9 mouse cellular contexts compared by ENCODE assay signal in genomic region chr12:16874086-16874485, GRCm38 (mm10). TPM values are rescaled to one million over a fixed set of nuclear protein-coding genes. Genes with fewer than 3 reads are reported as not detected.
DNase-seq lines count a peak whose midpoint lies in the region.
"Had no signal": no experiment of that assay in that cellular context is flagged by ENCODE, and none has a peak within 500 bp of the region (broad histone marks: within the 10 kb centered on the region; RNA-seq: fewer than 3 reads in every experiment).

No protein-coding gene starts in this region.

- DNase-seq in heart, adult 9 months (ENCODE audit: low spot score in 2 of 2): peak; percentile 60 to 66
- no peak for DNase-seq in heart, embryonic 10.5 days (ENCODE audit: low spot score)
- peak; percentile 80 for DNase-seq in adrenal gland, postnatal 14 days
- DNase-seq in heart, postnatal 25 days (ENCODE audit: low spot score): peak; percentile 33
- DNase-seq in natural killer cell, adult 2 months (ENCODE audit: low spot score in 2 of 2): peak; percentile 11
- DNase-seq in right cerebral cortex, adult 18-20 months: no peak
- DNase-seq in ovary, postnatal 36 days (ENCODE audit: low spot score): no peak
- no peak for DNase-seq in embryo, embryonic 10 days (ENCODE audit: low spot score)
- DNase-seq: liver, embryonic 13.5 days had no signal

- peaks cover 72% of the 10 kb centered on the region for H3K4me1 ChIP-seq in heart, embryonic 10.5 days

- intact Hi-C loops in heart, postnatal 25 days (cut with DNase I): no loop called here

- no peaks in the 10 kb centered on the region for H3K9me3 ChIP-seq in heart, embryonic 10.5 days
- H3K9me3 ChIP-seq: liver, embryonic 13.5 days had no signal

- no peaks in the 10 kb centered on the region for H3K27me3 ChIP-seq in heart, embryonic 10.5 days (ENCODE audit: insufficient read depth, poor library complexity, severe bottlenecking)
- H3K27me3 ChIP-seq: liver, embryonic 13.5 days had no signal

- no peaks in the 10 kb centered on the region for H3K36me3 ChIP-seq in heart, embryonic 10.5 days
- H3K36me3 ChIP-seq: liver, embryonic 13.5 days had no signal

- no peak overlapping the region; the same call in 1 of the 2 replicates for H3K27ac ChIP-seq in heart, embryonic 10.5 days
- H3K27ac ChIP-seq: liver, embryonic 13.5 days had no signal

- WGBS in heart, embryonic 10.5 days: 46% methylated on average over 2 of the region's 2 CpGs

- no peak overlapping the region for H3K4me3 ChIP-seq in heart, embryonic 10.5 days
- H3K4me3 ChIP-seq: liver, embryonic 13.5 days had no signal

RNA-seq across cellular contexts. Expression of gene Rock2, which starts 20.6 kb away (rescaled TPM):
- 16.9 and 19.6 TPM in 2 replicates for polyA plus RNA-seq in heart, embryonic 10.5 days (2016; fragmentation: Nextera tagmentation; extraction: Ambion mirVana)
- total RNA-seq in adrenal gland, postnatal 14 days (2021): 61.6 and 64.0 TPM in 2 replicates
- total RNA-seq in heart, postnatal 25 days (2021): 10 to 100 TPM; 72.8 to 84.7 TPM

Comparison
In these comparisons a context has a peak if more than half of its experiments do, and no peak if none do; other contexts are left out.
1. DNase-seq: peak in heart, adult 9 months (2 of 2), adrenal gland, postnatal 14 days (single experiment), heart, postnatal 25 days (single experiment) and natural killer cell, adult 2 months (2 of 2); none in heart, embryonic 10.5 days (single experiment), right cerebral cortex, adult 18-20 months (single experiment), ovary, postnatal 36 days (single experiment) and embryo, embryonic 10 days (single experiment).